Mouse (Mus musculus) yolk sac, embryonic 10.5 days (tissue): ENCODE measurements around the gene Tmem160.

ENCODE experiments used
- DNase-seq: peaks from one replicate; pipeline ENCODE4 v3.0.0-alpha.2; 2017; ENCODE audit warnings: low spot score

The Tmem160 gene

DNA sequence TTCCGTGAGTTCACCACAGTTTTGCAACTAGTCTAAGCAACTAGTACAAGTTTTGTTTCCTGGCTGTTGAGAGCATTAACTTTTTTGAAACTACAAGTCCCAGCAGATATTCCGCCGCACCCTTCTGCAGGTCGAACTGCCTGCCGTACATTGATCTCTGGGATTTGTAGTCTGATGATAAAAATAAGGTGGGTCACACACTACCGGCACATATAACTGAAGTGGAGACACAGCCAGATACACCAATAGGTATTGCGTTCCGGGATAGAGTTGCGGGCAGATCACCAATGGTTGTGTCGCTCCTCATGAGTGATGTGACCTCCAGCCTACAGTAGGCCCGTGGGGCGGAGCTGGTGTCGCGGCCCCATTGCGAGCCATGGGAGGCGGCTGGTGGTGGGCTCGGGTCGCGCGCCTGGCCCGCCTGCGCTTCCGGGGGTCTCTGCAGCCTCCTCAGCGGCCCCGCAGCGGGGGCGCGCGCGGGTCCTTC, at the start of gene Tmem160:
Gene Tmem160 (plus strand): TSS at position 193 of the 487 bp plus-strand sequence.
- peak; percentile 92 for DNase-seq

DNA sequence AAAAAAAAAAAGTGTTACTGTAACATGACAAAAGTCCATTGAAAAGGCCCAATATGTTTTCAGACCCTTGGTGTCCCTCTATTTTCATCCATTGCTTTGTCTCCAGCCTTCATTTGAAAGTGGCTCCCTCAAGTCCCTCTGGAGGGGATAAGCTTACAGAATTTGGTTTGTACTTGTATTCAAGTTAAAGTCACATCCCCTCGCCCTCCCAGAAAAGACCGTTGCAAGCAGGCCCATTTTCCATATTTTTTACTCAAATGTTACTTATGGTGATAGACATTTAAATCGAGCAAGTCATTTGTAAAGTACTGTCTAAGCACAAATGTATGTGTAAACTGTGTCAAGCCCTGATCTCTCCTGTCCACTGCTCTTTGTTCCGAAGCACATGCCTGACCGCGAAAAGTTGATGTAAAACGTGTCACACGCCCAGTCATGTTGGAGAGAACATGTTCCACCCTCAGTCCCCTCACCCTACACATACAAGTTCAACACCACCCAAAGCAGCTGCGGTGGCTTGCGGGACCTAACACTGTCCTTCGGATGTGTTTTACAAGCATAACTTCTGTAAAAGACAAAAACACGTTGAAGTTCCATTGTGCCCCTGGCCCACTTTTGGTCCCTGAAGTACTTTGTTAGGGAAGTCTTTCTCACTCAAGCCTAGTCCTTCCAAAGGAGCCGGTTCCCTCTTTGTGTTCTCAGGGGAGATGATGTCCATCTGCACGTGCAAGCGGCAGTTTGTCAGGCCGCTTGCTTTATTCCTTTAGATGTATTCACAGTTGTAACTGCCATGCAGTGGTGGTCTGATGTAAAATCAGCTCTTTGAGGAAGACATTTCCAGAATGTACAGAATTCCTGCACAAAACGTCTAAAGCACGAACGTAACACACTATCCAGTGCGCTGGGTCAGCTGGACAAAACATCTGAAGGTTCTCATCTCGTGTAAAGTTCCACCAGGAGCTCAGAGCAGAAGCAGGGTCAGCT, 49.3 kb upstream of the Tmem160 start:
- DNase-seq: peak; percentile 50

DNA sequence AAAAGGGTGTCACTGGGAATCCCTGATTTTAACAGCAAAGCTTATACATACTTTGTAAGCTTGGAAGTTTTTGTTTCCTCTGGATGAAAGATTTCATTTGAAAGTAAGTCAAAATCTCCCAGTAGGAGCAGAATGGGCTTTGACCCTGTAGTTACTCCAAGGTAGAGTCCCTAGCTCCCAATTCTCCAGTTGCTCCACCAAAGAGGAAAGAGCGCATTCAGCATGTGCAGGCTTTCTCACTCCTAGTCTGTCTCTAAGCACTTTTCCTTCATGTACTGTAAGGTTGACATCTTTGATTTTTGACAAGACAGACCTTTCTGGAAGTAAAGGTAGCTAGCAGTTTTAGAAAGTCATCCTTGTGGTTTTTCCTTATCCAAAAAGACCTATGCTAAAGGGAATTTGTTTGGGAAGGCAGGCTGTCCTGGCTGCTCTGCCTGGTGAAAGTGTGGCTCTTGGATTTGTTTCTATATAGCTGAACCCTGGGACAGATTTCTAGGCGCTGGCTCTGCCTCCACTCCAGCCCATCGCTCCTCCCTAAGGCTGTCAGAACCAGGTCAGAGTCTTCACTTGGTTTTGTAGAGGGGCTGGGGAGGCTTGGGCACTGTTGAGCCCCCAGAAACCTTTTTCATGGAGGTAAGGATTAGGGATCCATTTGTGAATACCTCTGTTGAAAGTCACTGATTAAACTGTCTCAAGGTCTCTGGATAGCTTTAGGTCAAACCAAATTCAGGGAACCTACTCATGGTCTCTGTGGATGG, 48.1 kb upstream of the Tmem160 start:
- DNase-seq: no peak

DNA sequence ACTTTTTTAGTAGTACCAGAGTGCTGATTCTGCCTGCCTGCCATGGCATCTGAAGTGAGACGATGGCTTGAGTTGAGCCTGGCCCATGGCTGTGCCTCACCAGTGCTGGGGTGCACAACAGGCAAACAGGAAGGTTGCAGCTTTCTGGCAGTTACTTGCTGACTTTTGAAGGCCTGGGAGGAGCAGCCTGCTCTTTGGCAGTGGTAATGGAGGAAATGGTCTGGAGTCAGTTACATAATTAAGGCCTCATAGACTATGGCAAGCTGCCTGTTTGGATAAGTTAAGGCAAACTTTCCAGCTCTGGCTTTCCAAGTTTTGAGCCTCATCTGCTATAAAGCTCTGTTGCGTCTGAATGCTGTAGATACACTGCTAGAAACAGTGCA, 47.5 kb upstream of the Tmem160 start:
- no peak for DNase-seq

DNA sequence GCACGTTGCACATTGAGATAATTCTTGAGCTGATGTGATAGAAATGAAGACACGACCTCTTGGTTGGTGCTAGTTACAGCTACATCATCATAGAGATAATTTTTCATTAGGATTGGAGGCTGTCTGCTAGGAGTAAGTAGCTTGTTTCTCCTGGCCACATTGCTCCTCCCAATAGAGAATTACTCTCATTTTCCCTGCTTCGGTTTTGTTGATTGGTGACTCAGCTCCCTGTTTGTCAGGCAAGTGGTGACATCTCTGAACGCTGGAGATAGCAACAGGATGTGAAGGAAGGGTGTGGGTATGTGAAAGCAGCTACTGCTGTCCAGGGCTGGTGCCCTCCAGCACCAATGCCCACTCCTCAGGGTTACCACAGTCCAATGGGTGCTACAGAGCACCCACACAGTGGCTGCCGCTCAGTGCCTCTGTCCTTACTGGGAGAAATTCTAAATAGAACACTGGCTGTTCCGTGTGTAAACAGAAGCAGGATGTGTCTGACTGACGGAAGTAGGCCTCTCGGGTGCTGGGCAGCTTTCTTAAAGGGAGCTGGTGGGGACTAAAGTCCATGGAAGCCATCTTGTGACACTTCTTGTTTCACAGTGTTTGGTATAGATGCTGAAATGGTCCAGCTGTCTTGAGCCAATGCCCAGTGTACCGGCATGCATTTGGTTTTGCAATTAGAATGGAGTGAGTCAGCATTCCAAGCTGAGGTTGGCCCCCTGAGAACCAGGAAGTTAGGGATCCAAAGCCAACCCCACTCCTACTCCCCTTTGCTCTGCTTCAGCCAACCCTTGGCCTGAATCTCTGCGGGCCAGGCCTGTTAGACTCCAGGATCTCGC, 46.8 kb upstream of the Tmem160 start:
- DNase-seq: peak; percentile 68

DNA sequence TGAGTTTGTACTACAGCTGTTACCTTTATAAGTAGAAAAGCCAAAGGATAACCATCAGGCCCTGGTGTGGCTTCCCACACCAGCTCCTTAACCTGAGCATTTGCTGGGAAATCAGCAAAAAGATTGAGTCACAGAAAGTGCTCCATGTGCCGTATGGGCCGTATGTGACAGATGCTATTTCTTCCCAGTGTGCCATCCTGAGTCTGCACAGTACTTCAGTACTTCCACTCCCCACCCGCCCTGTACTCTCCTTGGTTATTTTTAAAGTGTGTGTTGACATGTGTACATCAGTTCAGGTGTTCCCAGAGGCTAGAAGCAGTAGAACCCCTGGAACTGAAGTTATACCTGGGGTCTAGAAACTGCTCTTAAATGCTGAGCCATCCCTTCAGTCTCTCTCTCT, 45.6 kb upstream of the Tmem160 start:
- DNase-seq: no peak

DNA sequence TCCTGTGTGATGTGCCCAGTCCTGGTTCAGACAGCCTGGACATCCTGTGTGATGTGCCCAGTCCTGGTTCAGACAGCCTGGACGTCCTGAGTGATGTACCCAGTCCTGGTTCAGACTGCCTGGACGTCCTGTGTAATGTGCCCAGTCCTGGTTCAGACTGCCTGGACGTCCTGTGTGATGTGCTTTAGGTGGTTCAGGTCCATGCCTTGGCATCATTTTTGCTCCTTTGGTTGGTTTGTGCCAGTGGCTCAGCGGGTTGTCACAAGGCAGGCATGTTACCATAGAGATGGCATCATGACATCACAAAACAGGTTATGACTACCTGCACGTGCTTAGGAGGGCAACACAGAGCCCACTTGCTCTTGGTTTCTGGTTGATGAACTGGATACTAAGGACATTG, 41.5 kb upstream of the Tmem160 start:
- DNase-seq: no peak

DNA sequence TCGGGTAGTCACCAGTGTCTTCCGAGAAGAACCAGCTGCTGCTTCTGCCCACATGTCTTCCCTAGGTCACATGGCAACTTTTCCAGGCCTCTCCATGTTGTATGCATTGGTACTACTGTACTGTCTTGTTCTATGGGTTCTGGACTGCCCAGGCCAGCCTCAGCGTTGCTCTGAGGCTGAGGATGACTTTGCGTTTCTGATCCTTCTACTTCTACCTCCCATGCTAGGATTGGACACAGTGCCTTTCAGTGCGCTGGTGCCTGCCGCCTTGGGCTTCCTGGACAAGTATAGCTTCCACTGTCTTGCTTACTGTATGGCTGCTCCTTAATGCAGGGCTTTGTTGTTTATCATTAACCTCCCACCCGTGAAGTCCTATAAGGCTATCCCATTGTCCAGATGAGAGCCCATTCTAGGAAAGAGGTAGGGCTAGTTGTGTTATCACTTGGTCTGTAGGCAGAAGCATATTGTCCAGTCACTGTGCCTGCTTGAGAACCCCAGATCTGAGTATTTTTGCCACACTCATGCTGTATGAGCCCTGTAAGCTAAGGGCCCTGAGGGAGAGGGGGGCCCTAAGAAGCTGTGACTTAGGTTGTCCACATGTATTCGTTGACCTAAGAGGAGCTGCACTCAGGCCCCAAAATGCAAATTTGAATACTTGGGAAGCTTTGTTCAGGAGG, 40.2 kb upstream of the Tmem160 start:
- DNase-seq: no peak

DNA sequence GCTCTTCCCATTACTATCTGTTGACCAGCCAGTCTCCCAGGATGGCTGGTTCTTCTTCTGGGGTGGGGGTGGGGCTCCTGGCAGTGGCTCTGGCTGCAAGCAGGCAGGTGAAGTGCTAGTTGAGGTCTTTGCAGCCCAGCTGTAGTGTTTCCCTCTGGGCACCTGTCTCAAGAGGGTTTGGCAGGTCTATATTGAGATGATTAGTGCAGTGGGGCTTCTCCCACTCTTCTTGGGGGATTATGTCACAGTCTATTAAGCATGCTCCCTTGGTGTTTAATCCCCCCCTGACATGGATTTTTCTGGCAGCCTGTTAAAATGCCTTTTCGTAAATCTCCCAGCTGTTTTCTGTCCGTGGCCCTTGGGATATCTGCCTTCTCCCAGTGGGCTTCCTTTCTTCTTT, 39.6 kb upstream of the Tmem160 start:
- DNase-seq: no peak

DNA sequence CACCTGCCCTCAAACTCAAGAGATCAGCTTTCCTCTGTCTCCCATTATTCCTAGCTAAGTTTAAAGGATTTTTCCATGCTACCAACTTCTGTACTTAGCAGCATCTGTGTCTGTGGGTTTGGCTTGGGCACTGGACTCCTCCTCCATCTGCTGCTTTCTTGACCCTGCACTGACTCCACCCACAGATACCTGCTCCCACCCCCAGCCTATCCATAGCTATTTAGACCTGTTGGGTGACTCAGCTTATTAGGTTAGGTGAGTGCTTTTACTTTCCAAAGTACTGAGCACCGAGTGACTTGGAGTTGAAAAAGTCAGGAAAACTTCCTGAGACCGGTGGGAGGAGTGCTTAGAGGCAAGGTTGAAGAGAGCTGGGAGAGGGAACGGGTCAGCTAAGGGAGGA, 37.2 kb upstream of the Tmem160 start:
- DNase-seq: peak; percentile 82

DNA sequence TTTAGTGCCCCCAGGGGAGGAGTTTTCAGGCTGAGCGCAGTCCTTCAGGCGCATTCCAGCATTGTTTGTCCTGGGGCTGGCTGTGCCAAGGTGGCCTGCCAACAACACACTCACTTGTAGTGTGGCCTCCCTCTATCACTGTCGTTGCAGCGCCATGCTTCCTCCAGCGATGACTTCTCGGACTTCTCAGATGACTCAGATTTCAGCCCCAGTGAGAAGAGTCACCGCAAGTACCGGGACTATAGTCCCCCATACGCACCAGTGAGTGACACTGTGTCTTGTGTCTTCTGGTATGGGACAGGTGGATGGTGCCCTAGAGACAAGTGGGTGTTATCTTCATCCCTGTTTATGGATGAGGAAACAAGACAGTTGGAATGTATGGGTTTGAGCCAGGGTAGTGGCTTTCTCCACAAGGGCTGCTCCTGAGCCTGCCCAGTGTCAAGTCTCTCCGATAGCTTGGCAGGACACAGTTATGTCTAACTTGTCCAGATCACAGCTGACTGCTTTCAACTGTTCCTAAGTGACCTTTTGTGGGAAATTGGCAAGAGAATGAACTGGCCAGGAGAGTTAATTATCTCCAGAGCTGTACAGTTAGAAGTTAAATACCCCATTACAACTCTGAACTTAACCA, 35.3 kb upstream of the Tmem160 start:
- DNase-seq: no peak

DNA sequence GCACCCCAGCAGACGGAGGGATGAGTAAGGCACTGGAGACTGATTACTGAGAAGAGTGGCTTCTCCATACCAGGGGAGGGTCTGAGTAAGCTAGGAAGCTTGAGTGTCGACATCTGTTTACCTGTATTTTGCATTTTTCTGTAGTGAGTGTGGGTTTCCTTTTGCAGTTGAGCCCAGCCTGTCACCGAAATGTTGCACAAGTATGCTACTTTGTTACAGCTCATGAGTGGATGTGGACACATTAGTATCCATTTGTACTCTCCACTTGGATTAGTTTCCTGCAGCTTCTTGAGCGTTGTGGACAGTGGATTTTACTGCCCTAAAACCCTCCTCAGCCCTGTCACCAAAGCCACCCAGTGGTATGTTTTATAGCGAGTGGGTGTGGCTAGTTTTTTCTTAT, 33.9 kb upstream of the Tmem160 start:
- DNase-seq: no peak

DNA sequence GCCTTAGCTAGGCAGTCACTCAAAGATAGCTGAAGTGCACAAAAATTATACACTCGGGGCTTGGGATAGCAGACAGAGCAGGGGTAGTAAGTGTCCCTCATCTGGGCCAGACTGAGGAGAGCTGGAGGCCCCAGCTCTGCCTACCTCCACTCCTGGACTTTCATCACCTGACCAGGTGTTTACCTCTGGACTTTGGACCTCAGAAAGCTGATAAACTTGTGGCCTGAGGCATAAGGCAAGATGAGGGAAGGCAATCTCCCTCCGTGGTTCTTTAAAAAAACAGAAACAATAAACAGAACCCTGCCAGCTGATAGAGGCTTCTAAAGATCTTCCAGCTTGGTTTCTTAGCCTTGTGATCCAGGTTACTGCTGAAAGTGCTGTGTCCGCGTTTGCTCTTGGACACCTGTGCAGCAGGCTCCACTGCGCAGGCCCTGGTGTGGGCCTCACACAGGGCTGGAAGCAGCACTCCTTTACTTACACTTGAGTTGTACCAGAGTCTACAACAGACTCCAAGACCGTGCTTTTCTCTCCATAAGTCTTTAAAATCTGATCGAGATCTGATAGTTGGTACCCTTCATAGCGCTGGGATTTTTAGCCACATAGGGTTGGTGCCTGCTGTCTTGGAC, 32.0 kb upstream of the Tmem160 start:
- DNase-seq: peak; percentile 84

DNA sequence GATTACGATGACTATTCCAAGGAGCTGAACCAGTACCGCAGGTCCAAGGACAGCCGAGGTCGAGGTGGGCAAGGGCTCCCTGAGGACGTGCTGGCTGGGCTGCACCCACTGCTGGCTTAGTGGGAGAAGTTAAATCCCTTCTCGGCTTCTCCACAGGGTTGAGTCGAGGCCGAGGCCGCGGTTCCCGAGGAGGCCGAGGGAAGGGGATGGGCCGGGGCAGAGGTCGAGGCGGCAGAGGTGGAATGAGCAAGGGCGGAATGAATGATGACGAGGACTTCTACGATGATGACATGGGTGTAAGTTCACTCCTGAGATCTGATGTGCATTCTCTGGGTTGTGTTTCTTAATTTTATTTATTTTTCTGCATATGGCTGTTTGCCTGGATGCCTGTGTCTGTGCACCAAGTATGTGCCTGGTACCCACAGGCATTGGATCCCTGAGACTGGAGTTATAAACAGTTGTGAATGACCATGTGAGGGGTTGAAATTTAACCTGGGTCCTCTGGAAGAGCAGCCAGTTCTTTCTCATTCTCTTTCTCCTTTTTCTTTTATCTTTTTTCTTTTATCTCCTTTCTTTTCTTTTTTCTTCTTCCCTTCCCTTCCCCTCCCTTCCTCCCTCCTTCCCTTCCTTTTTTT, 30.2 kb upstream of the Tmem160 start:
- DNase-seq: peak; percentile 66

DNA sequence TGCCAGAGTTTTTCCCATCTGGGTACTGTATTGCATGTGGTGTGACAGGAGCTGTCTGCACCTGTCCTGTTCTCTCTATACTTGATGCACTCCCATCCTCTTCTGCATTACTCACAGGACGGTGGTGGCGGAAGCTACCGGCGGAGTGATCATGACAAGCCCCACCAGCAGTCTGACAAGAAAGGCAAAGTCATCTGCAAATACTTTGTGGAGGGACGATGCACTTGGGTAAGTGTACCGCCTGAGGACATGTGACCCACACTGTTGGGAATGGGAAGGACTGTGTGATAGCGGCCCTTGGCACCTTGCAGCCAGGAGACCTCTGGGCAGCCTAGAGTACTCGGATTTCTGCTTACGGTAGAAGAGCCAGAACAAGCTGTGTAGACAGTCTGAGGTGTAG, 28.8 kb upstream of the Tmem160 start:
- no peak for DNase-seq

DNA sequence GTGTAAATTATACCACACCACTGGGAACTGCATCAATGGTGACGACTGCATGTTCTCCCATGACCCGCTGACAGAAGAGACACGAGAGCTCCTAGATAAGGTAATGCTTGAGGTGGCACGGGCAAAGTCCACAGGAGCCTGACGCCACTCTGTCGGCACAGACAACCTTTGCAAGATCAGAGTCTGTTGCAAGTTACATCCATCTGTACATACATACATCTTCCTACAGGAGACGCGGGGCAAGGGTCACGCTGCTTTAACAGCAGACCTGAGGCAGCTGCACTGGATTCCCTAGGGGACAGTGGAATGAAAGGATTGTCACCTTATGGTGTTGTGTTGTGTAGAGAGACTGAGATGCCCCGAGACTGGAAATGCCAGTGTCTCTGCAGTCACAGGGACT, 26.9 kb upstream of the Tmem160 start:
- peak; percentile 63 for DNase-seq

DNA sequence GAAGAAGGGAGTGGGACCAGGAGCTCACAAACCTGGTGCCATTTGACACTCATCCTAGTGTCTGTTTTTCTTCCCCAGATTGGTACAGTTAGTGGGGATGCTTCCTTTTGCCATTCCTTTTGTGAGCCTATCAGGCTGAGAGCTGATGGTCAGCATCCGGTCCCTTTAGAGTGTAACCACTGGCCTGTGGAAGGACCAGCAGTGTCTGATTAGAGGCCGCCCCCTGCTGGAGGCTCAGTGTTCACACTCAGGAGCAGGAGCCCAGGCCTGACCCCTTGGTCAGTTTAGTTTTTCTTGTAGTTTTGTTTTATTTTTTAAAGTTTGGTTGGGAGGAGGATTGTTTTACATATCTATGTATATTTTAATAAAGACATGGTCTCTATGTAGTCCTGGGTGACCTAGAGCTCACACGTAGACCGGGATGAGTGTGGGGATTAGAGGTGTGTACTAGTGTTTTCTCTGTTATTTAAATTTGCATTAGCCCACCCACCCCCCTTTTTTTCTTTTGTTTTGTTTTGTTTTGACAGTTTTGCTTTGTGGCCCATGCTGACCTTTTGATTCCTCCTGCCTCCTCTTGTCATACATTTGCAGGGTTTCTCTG, 26.4 kb upstream of the Tmem160 start:
- peak; percentile 69 for DNase-seq

DNA sequence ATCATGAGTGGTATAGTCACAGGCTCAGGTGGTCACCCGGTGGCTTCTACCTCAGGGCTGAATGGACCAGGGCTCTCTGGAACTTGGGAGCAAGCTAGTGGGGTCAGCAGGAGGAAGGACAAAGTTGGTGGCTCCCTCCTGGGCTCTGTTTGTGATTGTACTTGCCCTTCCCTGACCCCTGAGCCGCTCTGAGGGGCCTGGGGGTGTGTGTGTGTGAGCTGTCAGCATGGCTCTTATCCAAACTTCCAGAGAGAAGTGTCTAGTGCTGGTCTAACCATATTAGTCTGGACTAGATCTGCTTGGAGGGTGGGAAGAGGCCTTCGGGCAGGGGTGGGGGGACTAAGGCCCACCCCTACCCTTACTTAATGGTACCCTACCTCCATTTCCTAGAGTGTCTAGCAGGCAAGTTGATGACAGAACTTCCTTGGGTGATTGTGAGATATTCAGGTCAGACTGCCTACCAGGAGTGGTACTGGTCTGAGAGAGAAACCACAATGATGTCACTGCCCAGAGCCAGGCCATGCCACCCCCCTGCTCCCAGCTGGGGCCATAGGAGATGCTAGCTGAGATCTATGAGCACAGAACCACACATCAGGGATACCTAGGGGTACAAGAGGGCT, 19.1 kb upstream of the Tmem160 start:
- DNase-seq: no peak

DNA sequence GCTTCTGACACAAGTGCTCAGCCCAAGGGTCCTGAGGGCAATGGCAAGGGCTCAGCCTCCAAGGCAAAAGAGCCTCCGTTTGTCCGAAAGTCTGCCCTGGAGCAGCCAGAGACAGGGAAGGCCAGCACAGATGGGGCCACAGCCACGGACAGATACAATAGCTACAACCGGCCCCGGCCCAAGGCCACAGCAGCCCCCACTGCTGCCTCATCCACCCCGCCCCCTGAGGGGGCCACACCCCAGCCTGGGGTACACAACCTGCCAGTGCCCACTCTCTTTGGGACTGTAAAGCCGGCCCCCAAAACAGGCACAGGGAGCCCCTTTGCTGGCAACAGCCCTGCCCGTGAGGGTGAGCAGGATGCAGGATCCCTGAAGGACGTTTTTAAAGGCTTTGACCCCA, 17.5 kb upstream of the Tmem160 start:
- DNase-seq: no peak
